9 mouse cellular contexts compared by ENCODE assay signal in the genomic region with DNA sequence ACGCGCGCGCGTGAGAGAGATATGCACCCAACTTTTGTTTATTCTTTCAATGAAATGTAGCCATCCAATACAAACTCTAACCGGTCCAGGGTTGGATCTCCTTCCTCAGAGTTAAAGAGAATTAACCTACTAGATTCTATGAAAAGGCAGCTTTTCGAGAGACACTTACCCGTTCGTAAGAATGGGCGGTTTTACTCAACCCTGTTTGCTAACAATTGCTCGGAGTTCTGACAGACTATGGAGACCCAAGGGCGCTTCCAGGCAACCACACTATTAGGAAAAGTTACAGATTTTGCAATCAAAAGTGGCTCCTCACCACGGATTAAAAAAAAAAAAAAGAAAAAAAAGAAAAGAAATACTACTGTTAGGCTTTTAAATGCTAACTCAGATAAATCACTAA. TPM values are rescaled to one million over a fixed set of nuclear protein-coding genes. Genes with fewer than 3 reads are reported as not detected.
DNase-seq lines count a peak whose midpoint lies in the region; ATAC-seq and TF ChIP-seq lines count a peak whose summit lies in the region.
"Had no signal": no experiment of that assay in that cellular context is flagged by ENCODE, and none has a peak within 500 bp of the region (broad histone marks: within the 10 kb centered on the region; RNA-seq: fewer than 3 reads in every experiment).

No protein-coding gene starts in this region.

- peak overlapping the region; percentile 95 for H3K4me3 ChIP-seq in heart, embryonic 16.5 days (ENCODE audit: low read length)
- H3K4me3 ChIP-seq in embryonic facial prominence, embryonic 11.5 days (ENCODE audit: low read depth, low read length) = peak overlapping the region; percentile 75; the same call in 1 of the 2 replicates
- H3K4me3 ChIP-seq in intestine, embryonic 15.5 days (replicated peaks) = peak overlapping the region; percentile 78
- peak overlapping the region; percentile 94 for H3K4me3 ChIP-seq in midbrain, postnatal 0 days (ENCODE audit: low read depth, low read length)

- H3K9ac ChIP-seq in heart, embryonic 16.5 days (ENCODE audit: low read length) = peak overlapping the region; percentile 88
- peak overlapping the region; percentile 87 for H3K9ac ChIP-seq in embryonic facial prominence, embryonic 11.5 days (replicated peaks; ENCODE audit: low read length)
- H3K9ac ChIP-seq in intestine, embryonic 15.5 days = peak overlapping the region; percentile 78; the same call in 1 of the 2 replicates
- H3K9ac ChIP-seq in midbrain, postnatal 0 days (replicated peaks; ENCODE audit: low read length, poor library complexity, severe bottlenecking) = no peak overlapping the region

- H3K36me3 ChIP-seq in heart, embryonic 16.5 days (ENCODE audit: control insufficient read depth, insufficient read depth) = no peaks in the 10 kb centered on the region
- no peaks in the 10 kb centered on the region for H3K36me3 ChIP-seq in embryonic facial prominence, embryonic 11.5 days (replicated peaks; ENCODE audit: control insufficient read depth, insufficient read depth, low read depth, low read length)
- H3K36me3 ChIP-seq in intestine, embryonic 15.5 days = no peaks in the 10 kb centered on the region
- no peaks in the 10 kb centered on the region for H3K36me3 ChIP-seq in midbrain, postnatal 0 days (ENCODE audit: insufficient read depth, low read length)

- no peak for ATAC-seq in heart, embryonic 16.5 days (replicated peaks; ENCODE audit: extremely low read depth, insufficient read depth, low FRiP score)
- no peak for ATAC-seq in embryonic facial prominence, embryonic 11.5 days (replicated peaks; ENCODE audit: insufficient number of reproducible peaks, low FRiP score, low TSS enrichment, low read depth)
- no peak for ATAC-seq in intestine, embryonic 15.5 days
- no peak for ATAC-seq in midbrain, postnatal 0 days (ENCODE audit: low FRiP score)

- DNase-seq in heart, adult 8-10 months (ENCODE audit: low spot score) = no peak
- DNase-seq in embryonic facial prominence, embryonic 11.5 days (ENCODE audit: low spot score) = peak; percentile 48
- DNase-seq in midbrain, postnatal 0 days (ENCODE audit: low spot score) = no peak
- no peak for DNase-seq in MN1 (ENCODE audit: low spot score)
- DNase-seq in cerebellum, adult 9-10 months = no peak
- DNase-seq in urinary bladder, postnatal 36 days (ENCODE audit: low spot score in 2 of 2) = no peak
- DNase-seq: gastrocnemius, postnatal 14 days had no signal

- H3K4me1 ChIP-seq in heart, embryonic 16.5 days (ENCODE audit: control insufficient read depth, insufficient read depth, low read length) = no peaks in the 10 kb centered on the region
- H3K4me1 ChIP-seq in embryonic facial prominence, embryonic 11.5 days (ENCODE audit: control insufficient read depth, insufficient read depth, low read length) = no peaks in the 10 kb centered on the region
- H3K4me1 ChIP-seq in intestine, embryonic 15.5 days (replicated peaks) = peaks cover 3% of the 10 kb centered on the region; the same call in 1 of the 2 replicates
- H3K4me1 ChIP-seq in midbrain, postnatal 0 days (ENCODE audit: insufficient read depth, low read length) = no peaks in the 10 kb centered on the region

- no peak for TF ChIP-seq CTCF in midbrain, postnatal 0 days (IDR thresholded peaks at IDR 0.05)

- H3K27ac ChIP-seq in heart, embryonic 16.5 days (ENCODE audit: low read length) = no peak overlapping the region; the same call in 1 of the 2 replicates
- peak overlapping the region; percentile 96 for H3K27ac ChIP-seq in embryonic facial prominence, embryonic 11.5 days (replicated peaks; ENCODE audit: low read depth, low read length)
- peak overlapping the region; percentile 93; the same call in 1 of the 2 replicates for H3K27ac ChIP-seq in intestine, embryonic 15.5 days
- no peak overlapping the region for H3K27ac ChIP-seq in midbrain, postnatal 0 days (ENCODE audit: low read depth, low read length)

- H3K27me3 ChIP-seq in heart, embryonic 16.5 days (ENCODE audit: control insufficient read depth, insufficient read depth, low read length) = no peaks in the 10 kb centered on the region
- H3K27me3 ChIP-seq in embryonic facial prominence, embryonic 11.5 days (ENCODE audit: control insufficient read depth, insufficient read depth, low read length) = no peaks in the 10 kb centered on the region
- no peaks in the 10 kb centered on the region for H3K27me3 ChIP-seq in intestine, embryonic 15.5 days (replicated peaks)
- H3K27me3 ChIP-seq in midbrain, postnatal 0 days (ENCODE audit: insufficient read depth, low read length) = no peaks in the 10 kb centered on the region

- H3K4me2 ChIP-seq in heart, embryonic 16.5 days (ENCODE audit: low read depth, low read length) = peak overlapping the region; percentile 73
- H3K4me2 ChIP-seq in embryonic facial prominence, embryonic 11.5 days (ENCODE audit: low read depth, low read length) = peak overlapping the region; percentile 69
- H3K4me2 ChIP-seq in intestine, embryonic 15.5 days (replicated peaks) = peak overlapping the region; percentile 88
- peak overlapping the region; percentile 81 for H3K4me2 ChIP-seq in midbrain, postnatal 0 days (ENCODE audit: low read depth, low read length, poor library complexity, severe bottlenecking)

- H3K9me3 ChIP-seq in heart, embryonic 16.5 days (replicated peaks; ENCODE audit: control insufficient read depth, low read length) = no peaks in the 10 kb centered on the region
- H3K9me3 ChIP-seq in embryonic facial prominence, embryonic 11.5 days (replicated peaks; ENCODE audit: control insufficient read depth, low read length) = no peaks in the 10 kb centered on the region
- no peaks in the 10 kb centered on the region for H3K9me3 ChIP-seq in intestine, embryonic 15.5 days
- H3K9me3 ChIP-seq in midbrain, postnatal 0 days (ENCODE audit: low read length) = no peaks in the 10 kb centered on the region

- 11% methylated on average over 13 of the region's 13 CpGs for WGBS in heart, embryonic 16.5 days
- 5% methylated on average over 13 of the region's 13 CpGs for WGBS in embryonic facial prominence, embryonic 11.5 days
- WGBS in intestine, embryonic 15.5 days = 14% methylated on average over 13 of the region's 13 CpGs
- 4% methylated on average over 13 of the region's 13 CpGs for WGBS in midbrain, postnatal 0 days

RNA-seq across cellular contexts. Expression of a gene that starts 0.5 kb away (rescaled TPM):
- 12.2 and 13.9 TPM in 2 replicates for polyA plus RNA-seq in heart, embryonic 16.5 days (2015; fragmentation: Nextera tagmentation; extraction: Ambion mirVana)
- 1 to 10 TPM; 3.8 to 5.7 (median 4.9) TPM for total RNA-seq in heart, adult 8-10 months (2022)
- 45.1 and 47.2 TPM in 2 replicates for polyA plus RNA-seq in embryonic facial prominence, embryonic 11.5 days (2014; fragmentation: Nextera tagmentation; extraction: Ambion mirVana)
- polyA plus RNA-seq in intestine, embryonic 15.5 days (2015; fragmentation: Nextera tagmentation; extraction: Ambion mirVana) = 15.8 and 18.3 TPM in 2 replicates
- 19.7 and 37.4 TPM in 2 replicates for total RNA-seq in midbrain, postnatal 0 days (2014; rRNA removed)
- polyA plus RNA-seq in midbrain, postnatal 0 days (2015; fragmentation: Nextera tagmentation; extraction: Ambion mirVana) = 5.9 and 7.0 TPM in 2 replicates

Comparison
In these comparisons a context has a peak if more than half of its experiments do, and no peak if none do; other contexts are left out.
1. H3K27ac ChIP-seq: peak in embryonic facial prominence, embryonic 11.5 days (single experiment) and intestine, embryonic 15.5 days (single experiment); none in heart, embryonic 16.5 days (single experiment) and midbrain, postnatal 0 days (single experiment).
2. Peak in every context shown above with its lines, with median percentiles within 50 percentile points of each other: H3K4me2 ChIP-seq and H3K4me3 ChIP-seq.